Mouse (Mus musculus): ENCODE data around the gene Prkca. TPM values are rescaled to one million over a fixed set of nuclear protein-coding genes. Genes with fewer than 3 reads are reported as not detected.

Gene Prkca
- total RNA-seq, 1 experiment, result 8.4 TPM

DNA sequence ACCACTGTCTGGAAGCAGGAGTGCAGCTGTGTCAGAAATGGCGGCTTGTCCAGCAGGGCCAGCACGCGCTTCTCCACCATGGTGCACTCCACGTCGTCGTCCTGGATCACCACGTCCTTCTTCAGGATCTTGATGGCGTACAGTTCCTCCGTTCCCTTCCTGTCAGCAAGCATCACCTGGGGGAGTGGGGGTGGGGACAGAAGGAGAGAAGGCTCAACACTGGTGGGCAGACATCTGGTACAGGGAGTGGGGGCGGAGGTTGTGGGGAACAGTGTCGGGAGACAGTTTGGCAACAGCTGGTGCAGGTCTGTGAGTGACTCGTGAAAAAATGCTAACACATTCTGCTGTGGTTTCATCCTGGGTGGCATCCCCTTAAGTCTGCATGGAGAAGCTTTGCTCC lies 359.8 kb downstream of the Prkca start:
- peak overlapping the region; percentile 61; the same call in 1 of the 2 replicates for H3K9ac ChIP-seq (ENCODE audit: insufficient read depth, low read depth, low read length, poor library complexity, severe bottlenecking)
- H3K9me3 ChIP-seq (ENCODE audit: control insufficient read depth, insufficient read depth, low read depth, low read length), result no peaks in the 10 kb centered on the region
- peak overlapping the region; percentile 83 for H3K27ac ChIP-seq (ENCODE audit: insufficient read depth, low read depth, low read length, poor library complexity, severe bottlenecking)
- no peak for DNase-seq (ENCODE audit: low read depth, low spot score)
- in situ Hi-C loops (cut with MboI; ENCODE audit: low sequenced_read_pairs in 2 of 2, unreplicated experiment in 2 of 2), result loop anchor here in 1 of 2 experiments (5.0 kb wide), 1 partner anchor 122 kb away; no protein-coding TSS in a partner anchor
- H3K4me3 ChIP-seq (ENCODE audit: insufficient read depth in 1 of 2, low read depth in 1 of 2, low read length in 2 of 2, poor library complexity in 1 of 2, severe bottlenecking in 1 of 2), result peak overlapping the region in 1 of 2 experiments; percentile 11; a peak in 2 of 4 replicates
- H3K36me3 ChIP-seq (ENCODE audit: control insufficient read depth, insufficient read depth, low read length, poor library complexity, severe bottlenecking), result no peaks in the 10 kb centered on the region; the same call in 1 of the 2 replicates
- TF ChIP-seq CHD2 (IDR thresholded peaks at IDR 0.05; ENCODE audit: low read depth, low read length), result no peak
- TF ChIP-seq ZC3H11A (IDR thresholded peaks at IDR 0.05; ENCODE audit: borderline replicate concordance, low read depth, low read length), result no peak
- TF ChIP-seq HCFC1 (IDR thresholded peaks at IDR 0.05; ENCODE audit: borderline replicate concordance, insufficient read depth, low read length), result no peak
- no peak for TF ChIP-seq MAFK (IDR thresholded peaks at IDR 0.05; ENCODE audit: insufficient read depth, low read depth, low read length)
- TF ChIP-seq ZNF384 (IDR thresholded peaks at IDR 0.05; ENCODE audit: low read depth, low read length), result no peak
- peaks cover 19 to 24% of the 10 kb centered on the region in 2 experiments for H3K4me1 ChIP-seq (ENCODE audit: control insufficient read depth in 2 of 2, insufficient read depth in 2 of 2, low read length in 2 of 2, poor library complexity in 1 of 2)

DNA sequence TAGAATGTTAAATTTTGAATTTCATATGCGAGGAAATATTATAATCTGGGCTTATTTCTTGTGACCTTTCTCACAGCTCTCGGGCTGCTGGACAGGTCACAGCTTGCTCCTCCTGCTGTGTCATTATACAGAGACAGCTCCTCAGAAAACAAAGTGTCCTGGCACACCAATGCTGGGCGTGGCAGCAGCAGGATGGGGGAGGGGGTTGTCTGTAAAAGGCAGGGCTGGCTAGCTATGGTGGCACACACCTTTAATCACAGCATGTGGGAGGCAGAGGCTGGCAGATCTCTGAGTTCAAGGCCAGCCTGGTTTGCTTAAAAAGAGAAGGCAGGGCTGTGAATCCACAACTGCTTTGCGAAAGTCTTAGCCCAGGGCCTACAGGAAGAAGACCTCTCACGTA lies 360.5 kb downstream of the Prkca start:
- peak overlapping the region; percentile 61; the same call in 1 of the 2 replicates for H3K9ac ChIP-seq (ENCODE audit: insufficient read depth, low read depth, low read length, poor library complexity, severe bottlenecking)
- TF ChIP-seq CHD2 (IDR thresholded peaks at IDR 0.05; ENCODE audit: low read depth, low read length), result no peak
- peak overlapping the region; percentile 88; the same call in 1 of the 2 replicates for H3K27ac ChIP-seq (ENCODE audit: insufficient read depth, low read depth, low read length, poor library complexity, severe bottlenecking)
- no peak for DNase-seq (ENCODE audit: low read depth, low spot score)
- no peaks in the 10 kb centered on the region; the same call in 1 of the 2 replicates for H3K36me3 ChIP-seq (ENCODE audit: control insufficient read depth, insufficient read depth, low read length, poor library complexity, severe bottlenecking)
- H3K9me3 ChIP-seq (ENCODE audit: control insufficient read depth, insufficient read depth, low read depth, low read length), result no peaks in the 10 kb centered on the region
- in situ Hi-C loops (cut with MboI; ENCODE audit: low sequenced_read_pairs in 2 of 2, unreplicated experiment in 2 of 2), result loop anchor here in 1 of 2 experiments (5.0 kb wide), 1 partner anchor 121 kb away; no protein-coding TSS in a partner anchor
- peaks cover 19 to 26% of the 10 kb centered on the region in 2 experiments for H3K4me1 ChIP-seq (ENCODE audit: control insufficient read depth in 2 of 2, insufficient read depth in 2 of 2, low read length in 2 of 2, poor library complexity in 1 of 2)
- H3K4me3 ChIP-seq (ENCODE audit: insufficient read depth in 1 of 2, low read depth in 1 of 2, low read length in 2 of 2, poor library complexity in 1 of 2, severe bottlenecking in 1 of 2), result no peak overlapping the region

- in situ Hi-C loops (cut with MboI; ENCODE audit: low sequenced_read_pairs in 2 of 2, unreplicated experiment in 2 of 2), result loop anchor here in 1 of 2 experiments (5.0 kb wide), 1 partner anchor 120 kb away; no protein-coding TSS in a partner anchor
- Histone ChIP-seq H3K9me3 (ENCODE audit: control insufficient read depth, insufficient read depth, low read depth, low read length) (no peaks in the 10 kb centered on the region), H3K36me3 (ENCODE audit: control insufficient read depth, insufficient read depth, low read length, poor library complexity, severe bottlenecking) (no peaks in the 10 kb centered on the region; the same call in 1 of the 2 replicates), H3K4me3 (ENCODE audit: insufficient read depth in 1 of 2, low read depth in 1 of 2, low read length in 2 of 2, poor library complexity in 1 of 2, severe bottlenecking in 1 of 2) (peak overlapping the region; percentile 7 to 44; a peak in 2 of 4 replicates), H3K4me1 (ENCODE audit: control insufficient read depth in 2 of 2, insufficient read depth in 2 of 2, low read length in 2 of 2, poor library complexity in 1 of 2) (peaks cover 19 to 26% of the 10 kb centered on the region in 2 experiments), H3K27ac (ENCODE audit: insufficient read depth, low read depth, low read length, poor library complexity, severe bottlenecking) (peak overlapping the region; percentile 88), H3K9ac (ENCODE audit: insufficient read depth, low read depth, low read length, poor library complexity, severe bottlenecking) (peak overlapping the region; percentile 56; the same call in 1 of the 2 replicates)
- peak; percentile 25; the same call in 1 of the 2 replicates for TF ChIP-seq ZC3H11A (IDR thresholded peaks at IDR 0.05; ENCODE audit: borderline replicate concordance, low read depth, low read length)
- no peak for TF ChIP-seq MAFK (IDR thresholded peaks at IDR 0.05; ENCODE audit: insufficient read depth, low read depth, low read length)
- peak; percentile 51 for DNase-seq (ENCODE audit: low read depth, low spot score)
Observed at GRCm38 (mm10) chr11:107982225-107982896, 361.4 kb downstream of the Prkca start.

DNA sequence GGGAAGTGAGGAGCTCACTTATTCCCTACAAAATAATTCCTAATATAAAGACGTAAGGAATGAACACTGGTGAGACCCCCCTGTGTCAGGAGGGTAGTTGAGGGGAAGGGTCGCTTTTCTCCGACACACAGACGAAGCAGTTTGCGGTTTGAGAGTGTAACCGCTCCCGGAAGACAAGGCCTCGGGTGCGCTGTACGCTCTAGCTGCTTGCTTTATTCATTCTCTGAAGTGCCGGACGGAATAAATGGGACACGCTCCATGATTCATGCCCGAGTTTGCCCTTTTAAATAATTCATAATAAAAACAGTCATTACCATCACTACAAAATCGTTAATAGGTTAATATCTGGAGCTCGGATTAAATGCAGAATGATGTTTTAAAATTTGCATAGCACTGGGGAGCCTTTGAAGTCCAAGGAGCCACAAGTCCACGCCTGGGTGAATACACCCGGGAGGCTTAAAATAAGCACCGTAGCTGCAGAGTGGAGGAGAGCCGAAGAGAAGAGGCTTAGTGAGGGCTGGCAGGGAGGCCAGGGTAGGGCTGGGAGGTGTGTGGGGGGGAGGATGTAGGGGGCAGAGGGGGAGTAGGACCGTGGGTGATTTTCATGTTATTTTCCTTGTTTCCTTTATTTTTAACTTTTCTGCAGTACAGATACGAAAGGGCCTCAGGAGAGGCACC lies 364.1 kb downstream of the Prkca start:
- Histone ChIP-seq H3K9ac (ENCODE audit: insufficient read depth, low read depth, low read length, poor library complexity, severe bottlenecking) (no peak overlapping the region), H3K27ac (ENCODE audit: insufficient read depth, low read depth, low read length, poor library complexity, severe bottlenecking) (no peak overlapping the region), H3K9me3 (ENCODE audit: control insufficient read depth, insufficient read depth, low read depth, low read length) (no peaks in the 10 kb centered on the region), H3K4me3 (ENCODE audit: insufficient read depth in 1 of 2, low read depth in 1 of 2, low read length in 2 of 2, poor library complexity in 1 of 2, severe bottlenecking in 1 of 2) (peak overlapping the region in 1 of 2 experiments; percentile 23; a peak in 1 of 4 replicates), H3K4me1 (ENCODE audit: control insufficient read depth in 2 of 2, insufficient read depth in 2 of 2, low read length in 2 of 2, poor library complexity in 1 of 2) (peaks cover 17 to 26% of the 10 kb centered on the region in 2 experiments), H3K36me3 (ENCODE audit: control insufficient read depth, insufficient read depth, low read length, poor library complexity, severe bottlenecking) (peaks cover 2% of the 10 kb centered on the region; the same call in 1 of the 2 replicates)
- in situ Hi-C loops (cut with MboI; ENCODE audit: low sequenced_read_pairs in 2 of 2, unreplicated experiment in 2 of 2), result loop anchor here in 1 of 2 experiments (5.0 kb wide), 1 partner anchor 117 kb away; no protein-coding TSS in a partner anchor
- DNase-seq (ENCODE audit: low read depth, low spot score), result no peak
- TF ChIP-seq ZNF384 (IDR thresholded peaks at IDR 0.05; ENCODE audit: low read depth, low read length) (no peak), ZC3H11A (IDR thresholded peaks at IDR 0.05; ENCODE audit: borderline replicate concordance, low read depth, low read length) (no peak), HCFC1 (IDR thresholded peaks at IDR 0.05; ENCODE audit: borderline replicate concordance, insufficient read depth, low read length) (no peak), CHD2 (IDR thresholded peaks at IDR 0.05; ENCODE audit: low read depth, low read length) (no peak), MAFK (IDR thresholded peaks at IDR 0.05; ENCODE audit: insufficient read depth, low read depth, low read length) (no peak)
